ENCODE assay signal across 9 mouse cellular contexts in genomic region chr2:30285004-30285403, GRCm38 (mm10). TPM values are rescaled to one million over a fixed set of nuclear protein-coding genes. Genes with fewer than 3 reads are reported as not detected.
DNase-seq lines count a peak whose midpoint lies in the region; ATAC-seq lines count a peak whose summit lies in the region.
"Had no signal": no experiment of that assay in that cellular context is flagged by ENCODE, and none has a peak within 500 bp of the region (broad histone marks: within the 10 kb centered on the region; RNA-seq: fewer than 3 reads in every experiment).

No protein-coding gene starts in this region.

- H3K4me1 ChIP-seq in kidney, embryonic 15.5 days = peaks cover 24% of the 10 kb centered on the region
- peaks cover 23% of the 10 kb centered on the region for H3K4me1 ChIP-seq in embryonic facial prominence, embryonic 10.5 days
- peaks cover 18% of the 10 kb centered on the region for H3K4me1 ChIP-seq in intestine, embryonic 16.5 days (ENCODE audit: control insufficient read depth, insufficient read depth, low read length)
- peaks cover 26% of the 10 kb centered on the region for H3K4me1 ChIP-seq in neural tube, embryonic 13.5 days (replicated peaks)

- H3K9me3 ChIP-seq in kidney, embryonic 15.5 days (replicated peaks) = no peaks in the 10 kb centered on the region
- H3K9me3 ChIP-seq in embryonic facial prominence, embryonic 10.5 days = no peaks in the 10 kb centered on the region
- H3K9me3 ChIP-seq in intestine, embryonic 16.5 days (ENCODE audit: control insufficient read depth, low read length) = no peaks in the 10 kb centered on the region
- no peaks in the 10 kb centered on the region for H3K9me3 ChIP-seq in neural tube, embryonic 13.5 days

- peak overlapping the region; percentile 94 for H3K4me2 ChIP-seq in kidney, embryonic 15.5 days
- peak overlapping the region; percentile 89 for H3K4me2 ChIP-seq in intestine, embryonic 16.5 days (ENCODE audit: low read depth, low read length)
- H3K4me2 ChIP-seq in neural tube, embryonic 13.5 days = peak overlapping the region; percentile 95

- no peak overlapping the region for H3K27ac ChIP-seq in kidney, embryonic 15.5 days
- H3K27ac ChIP-seq in embryonic facial prominence, embryonic 10.5 days (replicated peaks) = no peak overlapping the region
- H3K27ac ChIP-seq in intestine, embryonic 16.5 days (ENCODE audit: low read length) = no peak overlapping the region
- no peak overlapping the region for H3K27ac ChIP-seq in neural tube, embryonic 13.5 days (replicated peaks)

- peak overlapping the region; percentile 90 for H3K4me3 ChIP-seq in kidney, embryonic 15.5 days (replicated peaks)
- peak overlapping the region; percentile 86 for H3K4me3 ChIP-seq in embryonic facial prominence, embryonic 10.5 days
- peak overlapping the region; percentile 98 for H3K4me3 ChIP-seq in intestine, embryonic 16.5 days (ENCODE audit: low read length)
- peak overlapping the region; percentile 96 for H3K4me3 ChIP-seq in neural tube, embryonic 13.5 days

- H3K9ac ChIP-seq in kidney, embryonic 15.5 days = peak overlapping the region; percentile 95
- peak overlapping the region; percentile 92 for H3K9ac ChIP-seq in intestine, embryonic 16.5 days (ENCODE audit: low read depth, low read length)
- peak overlapping the region; percentile 90 for H3K9ac ChIP-seq in neural tube, embryonic 13.5 days

- WGBS in kidney, embryonic 15.5 days = 90% methylated on average over 5 of the region's 5 CpGs
- 91% methylated on average over 5 of the region's 5 CpGs for WGBS in embryonic facial prominence, embryonic 10.5 days
- 87% methylated on average over 5 of the region's 5 CpGs for WGBS in intestine, embryonic 16.5 days
- WGBS in neural tube, embryonic 13.5 days = 93% methylated on average over 5 of the region's 5 CpGs

- no peak for DNase-seq in kidney, adult 8-10 months
- DNase-seq in embryonic facial prominence, embryonic 10.5 days (ENCODE audit: low spot score) = no peak
- DNase-seq in adrenal gland, postnatal 36 days = no peak
- no peak for DNase-seq in urinary bladder, postnatal 4 days (ENCODE audit: low spot score in 2 of 2)

- no peak for ATAC-seq in kidney, embryonic 15.5 days (replicated peaks; ENCODE audit: low FRiP score)
- no peak for ATAC-seq in intestine, embryonic 16.5 days
- no peak for ATAC-seq in neural tube, embryonic 13.5 days (ENCODE audit: low read depth)
- ATAC-seq in cerebellum, adult (ENCODE audit: insufficient number of reproducible peaks, low FRiP score, low TSS enrichment) = no peak

- no peaks in the 10 kb centered on the region for H3K27me3 ChIP-seq in kidney, embryonic 15.5 days
- H3K27me3 ChIP-seq in embryonic facial prominence, embryonic 10.5 days (replicated peaks; ENCODE audit: low read depth, poor library complexity, severe bottlenecking) = no peaks in the 10 kb centered on the region
- no peaks in the 10 kb centered on the region for H3K27me3 ChIP-seq in intestine, embryonic 16.5 days (replicated peaks; ENCODE audit: control insufficient read depth, insufficient read depth, low read length)
- H3K27me3 ChIP-seq in neural tube, embryonic 13.5 days = no peaks in the 10 kb centered on the region

- H3K36me3 ChIP-seq in kidney, embryonic 15.5 days = 0 out of 2 replicates have a peak, but pooled peaks cover 12% of the 10 kb centered on the region
- peaks cover 35% of the 10 kb centered on the region for H3K36me3 ChIP-seq in embryonic facial prominence, embryonic 10.5 days (replicated peaks)
- H3K36me3 ChIP-seq in intestine, embryonic 16.5 days (ENCODE audit: control insufficient read depth, insufficient read depth, low read length) = no peaks in the 10 kb centered on the region
- no peaks in the 10 kb centered on the region for H3K36me3 ChIP-seq in neural tube, embryonic 13.5 days

RNA-seq across cellular contexts. Expression of gene Dolk, which starts 1.1 kb away (rescaled TPM):
- polyA plus RNA-seq in kidney, embryonic 15.5 days (2015; fragmentation: Nextera tagmentation; extraction: Ambion mirVana) = 32.9 and 34.0 TPM in 2 replicates
- polyA plus RNA-seq in embryonic facial prominence, embryonic 10.5 days (2016; fragmentation: Nextera tagmentation; extraction: Ambion mirVana) = 23.9 and 24.0 TPM in 2 replicates
- 38.3 and 41.2 TPM in 2 replicates for polyA plus RNA-seq in intestine, embryonic 16.5 days (2015; fragmentation: Nextera tagmentation; extraction: Ambion mirVana)
- polyA plus RNA-seq in neural tube, embryonic 13.5 days (2015; fragmentation: Nextera tagmentation; extraction: Ambion mirVana) = 33.1 and 35.6 TPM in 2 replicates
- total RNA-seq in adrenal gland, postnatal 36 days (2021) = 10 to 100 TPM; 42.8 to 51.3 TPM

RNA-seq across cellular contexts. Expression of gene Nup188, which starts 1.2 kb away (rescaled TPM):
- 35.5 and 42.1 TPM in 2 replicates for polyA plus RNA-seq in kidney, embryonic 15.5 days (2015; fragmentation: Nextera tagmentation; extraction: Ambion mirVana)
- polyA plus RNA-seq in embryonic facial prominence, embryonic 10.5 days (2016; fragmentation: Nextera tagmentation; extraction: Ambion mirVana) = 68.0 and 76.6 TPM in 2 replicates
- polyA plus RNA-seq in intestine, embryonic 16.5 days (2015; fragmentation: Nextera tagmentation; extraction: Ambion mirVana) = 23.6 and 26.6 TPM in 2 replicates
- 19.7 and 26.7 TPM in 2 replicates for polyA plus RNA-seq in neural tube, embryonic 13.5 days (2015; fragmentation: Nextera tagmentation; extraction: Ambion mirVana)
- total RNA-seq in adrenal gland, postnatal 36 days (2021) = 10 to 100 TPM; 33.9 to 35.9 TPM

RNA-seq across cellular contexts. Expression of gene Gm28038, which starts 4.2 kb away (rescaled TPM):
- not detected in 2 replicates for polyA plus RNA-seq in kidney, embryonic 15.5 days (2015; fragmentation: Nextera tagmentation; extraction: Ambion mirVana)
- not detected in 2 replicates for polyA plus RNA-seq in embryonic facial prominence, embryonic 10.5 days (2016; fragmentation: Nextera tagmentation; extraction: Ambion mirVana)
- not detected in 2 replicates for polyA plus RNA-seq in intestine, embryonic 16.5 days (2015; fragmentation: Nextera tagmentation; extraction: Ambion mirVana)
- polyA plus RNA-seq in neural tube, embryonic 13.5 days (2015; fragmentation: Nextera tagmentation; extraction: Ambion mirVana) = not detected in 2 replicates
- not detected for total RNA-seq in adrenal gland, postnatal 36 days (2021)
- polyA plus RNA-seq: urinary bladder, adult 2 months had no signal

RNA-seq across cellular contexts. Expression of gene Phyhd1, which starts 19.0 kb away (rescaled TPM):
- 11.5 and 13.3 TPM in 2 replicates for polyA plus RNA-seq in kidney, embryonic 15.5 days (2015; fragmentation: Nextera tagmentation; extraction: Ambion mirVana)
- polyA plus RNA-seq in embryonic facial prominence, embryonic 10.5 days (2016; fragmentation: Nextera tagmentation; extraction: Ambion mirVana) = 2.9 and 4.9 TPM in 2 replicates
- polyA plus RNA-seq in intestine, embryonic 16.5 days (2015; fragmentation: Nextera tagmentation; extraction: Ambion mirVana) = 10.5 and 10.8 TPM in 2 replicates
- 4.3 and 4.8 TPM in 2 replicates for polyA plus RNA-seq in neural tube, embryonic 13.5 days (2015; fragmentation: Nextera tagmentation; extraction: Ambion mirVana)
- total RNA-seq in adrenal gland, postnatal 36 days (2021) = 10 to 100 TPM; 15.3 to 19.5 TPM

RNA-seq across cellular contexts. Expression of gene Gm28035, which starts 44.6 kb away (rescaled TPM):
- 0.26 and 0.33 TPM in 2 replicates for polyA plus RNA-seq in kidney, embryonic 15.5 days (2015; fragmentation: Nextera tagmentation; extraction: Ambion mirVana)
- 0.05 and 0.09 TPM in 2 replicates for polyA plus RNA-seq in embryonic facial prominence, embryonic 10.5 days (2016; fragmentation: Nextera tagmentation; extraction: Ambion mirVana)
- 0.11 and 0.24 TPM in 2 replicates for polyA plus RNA-seq in intestine, embryonic 16.5 days (2015; fragmentation: Nextera tagmentation; extraction: Ambion mirVana)
- polyA plus RNA-seq in neural tube, embryonic 13.5 days (2015; fragmentation: Nextera tagmentation; extraction: Ambion mirVana) = 0.23 and 0.24 TPM in 2 replicates
- total RNA-seq in adrenal gland, postnatal 36 days (2021) = 1 to 10 TPM; 1.3 to 2.1 TPM
